Mouse (Mus musculus) megakaryocyte, adult 5-6 weeks (primary cell): ENCODE measurements around the gene Colq. TPM values are rescaled to one million over a fixed set of nuclear protein-coding genes. Genes with fewer than 3 reads are reported as not detected.

ENCODE experiments used
- total RNA-seq, 2 experiments: library from RNA; stranded (forward) in 1 of 2; stranded (reverse) in 1 of 2; fragments of 153-499, 151-499 nt in 1 of 2; fragments of 221-1000, 200-1000 nt in 1 of 2; gene quantifications; 2 replicates each; pipeline versions ENCODE4 v1.2.3 to v1.2.4; 2015 to 2017

The Colq gene
- total RNA-seq, 2 experiments from 2014 or later, result 0.07 TPM; not detected in 1

Other genes with a start within 250 kb of the Colq start
- gene Sh3bp5, start 155.3 kb downstream of the Colq start, total RNA-seq (2015), result 52.3 and 52.8 TPM in 2 replicates
- gene Sh3bp5, start 155.3 kb downstream of the Colq start, total RNA-seq (2017), result 26.4 and 36.1 TPM in 2 replicates
- 16.4 and 18.1 TPM in 2 replicates for gene Eaf1, start 96.9 kb downstream of the Colq start, total RNA-seq (2015)
- 13.9 and 18.8 TPM in 2 replicates for gene Eaf1, start 96.9 kb downstream of the Colq start, total RNA-seq (2017)
- 11.2 and 17.8 TPM in 2 replicates for gene Mettl6, start 96.3 kb downstream of the Colq start, total RNA-seq (2015)
- gene Mettl6, start 96.3 kb downstream of the Colq start, total RNA-seq (2017), result 51.6 and 53.3 TPM in 2 replicates
- not detected in 2 replicates for gene Gm49387, start 49.5 kb upstream of the Colq start, total RNA-seq (2015)
- not detected in 2 replicates for gene Gm49387, start 49.5 kb upstream of the Colq start, total RNA-seq (2017)
- 14.8 and 17.0 TPM in 2 replicates for gene Btd, start 49.7 kb upstream of the Colq start, total RNA-seq (2015)
- 11.3 and 18.5 TPM in 2 replicates for gene Btd, start 49.7 kb upstream of the Colq start, total RNA-seq (2017)
- 8.0 and 12.2 TPM in 2 replicates for gene Hacl1, start 49.9 kb upstream of the Colq start, total RNA-seq (2015)
- gene Hacl1, start 49.9 kb upstream of the Colq start, total RNA-seq (2017), result 14.6 and 18.1 TPM in 2 replicates
- 19.8 and 24.2 TPM in 2 replicates for gene Ankrd28, start 239.3 kb upstream of the Colq start, total RNA-seq (2015)
- 35.7 and 42.4 TPM in 2 replicates for gene Ankrd28, start 239.3 kb upstream of the Colq start, total RNA-seq (2017)